Mouse (Mus musculus): ENCODE results near the gene Rbm19.

The Rbm19 gene

GRCm38 (mm10) chr5:120165061-120165942 lies 49.0 kb downstream of the Rbm19 start:
- DNase-seq (ENCODE audit: low spot score), result no peak

- no peak for DNase-seq (ENCODE audit: low spot score)
Measured at GRCm38 (mm10) chr5:120167787-120168325, 51.6 kb downstream of the Rbm19 start.

- no peak for DNase-seq (ENCODE audit: low spot score)
Measured at GRCm38 (mm10) chr5:120171865-120172728, 55.8 kb downstream of the Rbm19 start.

GRCm38 (mm10) chr5:120172729-120173101 lies 56.5 kb downstream of the Rbm19 start:
- DNase-seq (ENCODE audit: low spot score), result no peak

GRCm38 (mm10) chr5:120174317-120174716 lies 58.1 kb downstream of the Rbm19 start:
- DNase-seq (ENCODE audit: low spot score), result no peak

GRCm38 (mm10) chr5:120175217-120175616 lies 59.0 kb downstream of the Rbm19 start:
- no peak for DNase-seq (ENCODE audit: low spot score)

GRCm38 (mm10) chr5:120176246-120177065 lies 60.2 kb downstream of the Rbm19 start:
- no peak for DNase-seq (ENCODE audit: low spot score)

GRCm38 (mm10) chr5:120177066-120177340 lies 60.7 kb downstream of the Rbm19 start:
- no peak for DNase-seq (ENCODE audit: low spot score)

- DNase-seq (ENCODE audit: low spot score), result no peak
Measured at GRCm38 (mm10) chr5:120180102-120180501, 63.8 kb downstream of the Rbm19 start.

- no peak for DNase-seq (ENCODE audit: low spot score)
Measured at GRCm38 (mm10) chr5:120181384-120181783, 65.1 kb downstream of the Rbm19 start.

GRCm38 (mm10) chr5:120183321-120183720 lies 67.1 kb downstream of the Rbm19 start:
- no peak for DNase-seq (ENCODE audit: low spot score)

GRCm38 (mm10) chr5:120183790-120184189 lies 67.5 kb downstream of the Rbm19 start:
- DNase-seq (ENCODE audit: low spot score), result no peak

GRCm38 (mm10) chr5:120185949-120186348 lies 69.7 kb downstream of the Rbm19 start:
- DNase-seq (ENCODE audit: low spot score), result no peak

- DNase-seq (ENCODE audit: low spot score), result no peak
Measured at GRCm38 (mm10) chr5:120188541-120188940, 72.3 kb downstream of the Rbm19 start.

- DNase-seq (ENCODE audit: low spot score), result no peak
Measured at GRCm38 (mm10) chr5:120190001-120190582, 73.8 kb downstream of the Rbm19 start.

- DNase-seq (ENCODE audit: low spot score), result no peak
Measured at GRCm38 (mm10) chr5:120191620-120192019, 75.4 kb downstream of the Rbm19 start.

- no peak for DNase-seq (ENCODE audit: low spot score)
Measured at GRCm38 (mm10) chr5:120194309-120194941, 78.2 kb downstream of the Rbm19 start.

GRCm38 (mm10) chr5:120194948-120195347 lies 78.7 kb downstream of the Rbm19 start:
- no peak for DNase-seq (ENCODE audit: low spot score)

- DNase-seq (ENCODE audit: low spot score), result no peak
Measured at GRCm38 (mm10) chr5:120196879-120197278, 80.6 kb downstream of the Rbm19 start.

GRCm38 (mm10) chr5:120197813-120198387 lies 81.6 kb downstream of the Rbm19 start:
- DNase-seq (ENCODE audit: low spot score), result no peak

- DNase-seq (ENCODE audit: low spot score), result no peak
Measured at GRCm38 (mm10) chr5:120199865-120200264, 83.6 kb downstream of the Rbm19 start.

All from layer of hippocampus, adult 9-10 months (tissue).